Mouse (Mus musculus): ENCODE data around the gene Wipf3. TPM values are rescaled to one million over a fixed set of nuclear protein-coding genes. Genes with fewer than 3 reads are reported as not detected.
A peak's percentile ranks its signal among the peaks of the same experiment; 100 is the strongest.

Gene Wipf3
- total RNA-seq, 2 experiments from 2014 or later = 0.99 to 1.4 TPM

DNA sequence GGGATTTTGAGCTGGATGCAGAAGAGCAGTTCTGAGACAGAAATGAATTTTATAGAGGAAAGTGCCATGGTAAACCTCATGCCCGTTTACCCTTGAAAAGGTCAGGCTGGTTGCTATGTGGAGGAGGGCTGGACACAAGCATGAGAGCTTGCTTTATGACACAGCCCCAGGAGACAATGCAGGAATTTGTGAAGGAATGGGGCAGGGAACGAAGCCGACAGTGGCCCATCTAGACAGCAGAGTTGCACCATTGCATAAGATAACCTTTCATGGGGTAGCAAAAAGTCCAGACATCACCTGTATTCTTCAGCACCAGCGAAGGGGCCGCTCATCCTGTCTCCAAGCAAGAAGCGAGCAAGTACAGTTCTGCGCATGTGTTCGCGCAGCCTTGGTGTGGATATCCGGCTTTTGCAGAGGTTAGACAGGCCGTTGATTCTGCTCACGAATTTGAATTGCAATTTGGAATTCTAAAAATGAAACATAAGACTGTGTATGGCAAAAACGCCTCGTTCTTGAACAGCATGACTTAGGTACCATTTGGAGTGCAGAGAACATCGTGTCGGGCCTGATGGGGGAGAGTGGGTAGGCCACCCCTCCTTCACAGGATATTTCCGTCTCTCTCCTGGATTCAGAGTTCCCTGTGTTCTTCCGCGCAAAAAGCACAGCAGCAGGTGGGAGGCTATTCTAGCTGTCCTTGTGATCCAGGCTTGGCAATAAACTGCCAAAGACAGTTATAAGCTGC lies 46.7 kb downstream of the Wipf3 start:
- no peak for DNase-seq

DNA sequence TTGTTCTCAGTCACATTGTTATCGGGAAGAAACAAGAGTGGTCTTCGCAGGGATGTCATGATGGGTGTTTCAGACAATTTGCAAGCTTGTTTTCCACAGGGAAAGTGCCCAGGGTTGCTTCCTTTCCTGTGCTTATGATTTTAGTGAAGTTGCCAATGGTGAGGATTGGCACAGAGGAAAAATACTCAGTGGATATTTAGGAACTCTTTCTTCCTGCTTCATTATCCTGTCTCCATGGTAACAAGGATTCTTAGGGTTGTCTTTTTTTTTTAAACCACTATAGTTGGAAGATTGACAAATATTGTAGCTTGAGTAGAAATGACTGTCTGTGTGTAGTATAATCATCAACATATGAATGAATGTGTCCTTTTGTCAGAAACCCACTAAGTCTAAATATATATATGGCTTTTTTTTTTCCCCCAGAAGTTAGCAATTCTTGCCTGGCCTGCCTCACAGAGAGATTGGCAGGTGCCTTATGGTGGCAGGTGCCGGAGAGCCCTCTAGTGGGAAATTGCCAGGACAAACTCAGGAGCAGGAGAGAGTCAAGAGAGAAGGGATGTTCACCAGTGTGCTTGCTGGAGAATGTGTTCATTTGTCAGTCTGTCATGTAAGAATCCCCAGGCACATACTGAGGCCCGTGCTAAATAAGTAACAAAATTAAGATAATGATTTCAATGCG lies 49.4 kb downstream of the Wipf3 start:
- DNase-seq = peak; percentile 48 to 65

DNA sequence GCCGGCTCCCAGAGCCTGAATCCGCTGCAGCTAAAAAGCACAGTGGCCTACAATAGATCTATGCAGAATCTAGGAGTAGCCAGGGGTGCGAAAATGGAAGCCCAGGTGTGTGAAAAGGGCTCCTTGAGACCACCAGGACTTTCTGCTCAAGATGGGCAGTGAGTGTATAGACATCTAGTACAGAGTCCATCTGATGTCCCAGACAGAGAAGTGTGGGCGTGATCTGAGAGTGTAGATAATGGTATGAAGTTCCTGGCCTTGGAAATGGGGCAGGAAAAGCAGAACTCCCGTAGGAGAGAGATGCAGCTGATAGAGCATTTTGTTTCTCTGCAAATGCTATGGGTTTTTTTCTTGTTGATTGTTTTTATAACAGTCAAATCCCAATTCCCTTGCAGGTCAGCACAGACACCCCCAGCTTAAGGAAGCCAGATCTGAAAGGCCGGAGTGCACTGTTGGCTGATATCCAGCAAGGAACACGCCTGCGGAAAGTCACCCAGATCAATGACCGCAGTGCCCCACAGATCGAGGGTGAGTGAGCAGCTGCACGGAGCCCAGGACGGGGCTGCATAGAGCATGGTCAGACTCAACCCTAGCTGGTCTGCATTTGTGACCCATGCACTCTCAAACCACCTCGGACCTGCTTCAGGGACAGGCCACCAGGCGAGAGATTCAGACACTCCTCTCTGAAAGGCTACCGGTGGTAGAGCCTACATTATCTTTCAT lies 52.1 kb downstream of the Wipf3 start:
- DNase-seq = no peak

DNA sequence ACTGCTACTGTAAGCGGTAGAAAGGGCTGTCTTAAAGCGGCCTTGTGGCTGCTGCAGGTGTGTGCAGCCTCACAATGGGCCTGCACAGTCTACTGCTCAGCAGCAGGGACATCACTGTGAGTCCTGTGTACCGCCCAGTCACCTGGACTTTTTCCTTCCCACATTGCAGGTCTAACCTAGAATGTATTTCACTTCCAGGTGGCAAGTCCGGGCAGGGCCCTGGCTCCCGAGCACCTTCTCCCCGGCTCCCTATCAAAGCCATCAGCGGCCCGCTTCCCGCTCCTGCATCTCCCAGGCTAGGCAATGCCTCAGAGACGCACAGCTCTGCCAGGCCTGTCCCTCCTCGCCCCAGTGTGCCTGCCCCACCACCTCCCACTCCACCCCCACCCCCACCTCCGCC lies 55.6 kb downstream of the Wipf3 start:
- no peak for DNase-seq

DNA sequence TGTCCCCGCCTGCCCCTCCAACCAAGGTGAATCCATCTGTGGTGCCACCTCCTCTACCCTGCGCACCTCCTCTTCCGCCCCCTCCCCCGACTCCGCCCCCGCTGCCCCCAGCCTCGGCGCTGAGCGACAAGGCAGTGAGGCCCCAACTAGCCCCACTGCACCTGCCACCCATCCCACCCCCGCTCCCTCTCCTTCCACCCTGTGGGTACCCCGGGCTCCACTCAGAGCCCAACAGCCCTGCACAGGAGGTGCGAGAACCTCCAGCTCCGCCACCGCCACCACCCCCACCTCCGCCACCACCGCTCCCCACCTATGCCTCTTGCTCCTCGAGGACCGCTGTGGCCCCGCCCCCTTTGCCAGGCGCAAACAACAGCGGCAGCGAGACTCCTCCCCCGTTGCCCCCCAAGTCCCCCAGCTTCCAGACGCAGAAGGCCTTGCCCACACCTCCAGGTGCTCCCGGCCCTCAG lies 56.1 kb downstream of the Wipf3 start:
- peak; percentile 20 to 58 for DNase-seq

DNA sequence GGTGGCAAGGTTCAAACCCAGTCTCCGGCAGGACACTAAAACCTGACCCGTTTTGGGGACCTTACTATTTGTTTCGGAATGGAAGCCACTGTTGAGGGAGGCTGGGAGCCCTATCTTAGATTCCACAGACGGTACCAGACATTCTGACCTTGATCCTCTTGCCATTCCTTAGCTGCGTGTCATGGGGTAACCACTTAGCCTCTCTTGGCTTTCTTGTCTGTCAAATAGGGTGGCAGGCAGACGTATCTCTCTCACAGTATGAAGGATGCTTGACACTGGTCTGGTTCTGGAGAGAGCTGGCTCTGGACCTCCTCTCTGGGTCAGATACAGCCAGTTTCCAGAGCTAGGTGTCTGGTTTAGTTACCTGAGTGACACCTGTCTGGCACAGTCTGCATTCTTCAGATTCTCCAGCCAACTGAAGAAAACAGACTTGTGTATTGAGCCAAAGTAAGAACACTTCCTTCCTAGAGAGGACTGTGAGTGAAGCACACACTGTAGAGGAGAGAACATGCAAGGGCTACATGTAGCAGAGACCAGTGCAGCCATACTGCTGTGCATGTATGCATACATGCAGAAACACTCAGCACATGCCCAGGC lies 56.7 kb downstream of the Wipf3 start:
- no peak for DNase-seq

DNA sequence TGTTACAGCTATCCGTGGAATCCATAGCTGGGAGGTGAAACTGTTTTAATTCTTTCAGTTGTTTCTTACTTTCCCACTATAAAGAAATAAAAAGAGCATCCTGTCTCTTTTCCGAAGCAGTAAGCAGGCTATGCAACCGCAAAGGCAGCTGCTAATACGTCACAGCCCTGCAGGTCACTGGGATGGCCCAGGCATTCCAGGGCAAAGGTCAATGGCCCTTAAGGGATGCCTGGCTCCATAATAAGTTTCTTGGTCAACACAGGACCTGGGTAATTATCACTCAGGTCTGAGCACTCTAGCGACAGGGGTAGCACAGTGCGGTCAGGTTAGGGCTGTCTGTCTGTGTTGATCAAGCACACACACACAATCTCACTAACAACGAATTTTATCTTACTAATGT lies 61.7 kb downstream of the Wipf3 start:
- DNase-seq = no peak

DNA sequence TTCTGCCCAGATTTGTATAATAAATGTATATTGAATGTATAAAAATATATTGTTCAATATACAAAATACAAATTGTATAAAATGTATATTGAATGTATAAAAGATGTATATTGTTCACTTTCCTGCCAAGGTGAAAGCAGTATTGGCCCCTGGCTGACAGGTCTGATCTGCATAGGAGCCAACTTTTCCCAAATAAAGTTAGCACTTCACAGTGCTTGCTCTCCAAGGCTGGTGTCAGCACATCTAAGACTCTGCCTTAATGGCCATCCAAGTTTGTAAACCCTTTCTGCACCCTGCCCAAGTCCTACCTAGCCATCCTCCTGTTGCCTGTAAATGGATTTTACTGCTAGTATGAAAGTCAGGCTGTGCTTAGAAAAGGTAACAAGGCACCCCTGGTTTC lies 64.7 kb downstream of the Wipf3 start:
- no peak for DNase-seq

DNA sequence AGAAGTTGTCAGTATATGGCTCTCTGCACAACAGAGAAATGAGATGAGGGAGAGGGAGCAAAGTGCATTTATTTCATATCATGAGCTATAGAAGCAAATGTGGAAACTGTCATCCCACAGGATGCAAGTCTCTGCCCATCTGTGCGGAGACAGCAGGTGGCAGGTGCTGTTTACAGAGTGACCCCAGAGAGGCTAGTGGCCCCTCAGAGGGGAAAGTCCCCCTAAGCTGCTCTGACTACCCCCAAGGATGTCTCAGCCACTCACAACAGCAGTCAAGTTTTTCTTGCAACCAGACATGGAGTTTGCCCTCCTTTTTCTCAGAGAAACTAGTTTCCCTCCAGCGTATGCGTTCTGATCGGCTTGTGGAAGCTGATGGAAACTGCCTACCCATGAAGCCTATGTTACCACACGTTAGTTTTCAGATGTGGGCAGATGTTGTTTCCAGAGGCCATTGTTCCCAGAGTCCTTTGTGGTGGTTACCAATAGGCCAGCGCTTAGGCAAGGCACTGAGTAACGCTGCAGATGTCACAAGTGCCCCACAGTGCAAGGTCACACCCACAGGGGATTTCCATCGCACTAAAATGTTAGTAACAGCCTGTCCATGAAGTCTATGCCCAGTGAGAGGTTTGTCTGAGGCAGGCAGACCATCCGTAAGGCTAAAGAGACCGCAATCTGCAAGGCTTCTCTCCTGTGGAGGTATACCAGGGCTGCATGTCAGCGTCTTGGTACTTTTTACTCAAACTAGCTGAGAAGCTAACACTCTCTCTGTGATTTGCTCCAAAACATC lies 65.4 kb downstream of the Wipf3 start:
- peak; percentile 57 to 62 for DNase-seq

DNA sequence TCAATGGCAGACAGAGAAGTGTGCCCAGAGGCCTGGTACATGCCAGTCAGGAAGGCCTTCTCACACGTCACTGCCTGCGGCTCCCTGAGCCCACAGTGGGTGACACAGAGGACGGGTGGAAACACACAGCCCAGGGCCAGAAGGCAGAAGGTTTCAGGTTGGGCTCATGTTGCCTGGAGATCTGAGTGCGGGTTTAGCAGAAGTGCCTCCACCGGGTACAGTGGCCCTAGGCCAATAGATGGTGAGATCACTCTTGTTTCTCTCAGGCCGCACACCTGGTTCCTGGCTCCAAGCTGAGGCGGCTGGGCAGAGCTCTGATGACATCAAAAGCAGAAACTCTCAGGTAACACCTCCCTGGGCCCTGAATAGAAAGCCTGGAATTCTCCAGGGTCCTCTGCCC lies 66.8 kb downstream of the Wipf3 start:
- DNase-seq = no peak

DNA sequence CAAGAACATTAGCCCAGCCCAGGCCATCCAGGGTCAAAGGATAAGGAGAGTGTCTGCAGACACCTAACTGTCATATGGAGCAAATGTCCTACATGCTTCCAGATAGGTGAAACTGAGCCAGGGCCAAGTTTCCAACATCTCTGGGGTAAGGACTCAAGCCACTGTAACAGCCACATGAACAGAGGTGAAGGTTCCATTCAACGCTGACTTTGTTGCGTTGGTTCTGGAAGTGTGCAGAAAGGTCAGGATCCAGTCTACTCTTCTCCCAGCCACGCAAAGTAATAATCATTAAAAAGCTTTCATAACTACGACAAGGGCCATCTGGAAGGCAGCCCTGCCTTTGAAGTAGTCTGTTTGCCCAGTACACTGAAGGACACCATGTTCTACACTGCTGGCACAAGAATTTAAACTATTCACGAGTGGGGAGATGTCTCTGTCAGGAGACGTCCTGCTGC lies 73.3 kb downstream of the Wipf3 start:
- peak; percentile 52 to 79 for DNase-seq

DNA sequence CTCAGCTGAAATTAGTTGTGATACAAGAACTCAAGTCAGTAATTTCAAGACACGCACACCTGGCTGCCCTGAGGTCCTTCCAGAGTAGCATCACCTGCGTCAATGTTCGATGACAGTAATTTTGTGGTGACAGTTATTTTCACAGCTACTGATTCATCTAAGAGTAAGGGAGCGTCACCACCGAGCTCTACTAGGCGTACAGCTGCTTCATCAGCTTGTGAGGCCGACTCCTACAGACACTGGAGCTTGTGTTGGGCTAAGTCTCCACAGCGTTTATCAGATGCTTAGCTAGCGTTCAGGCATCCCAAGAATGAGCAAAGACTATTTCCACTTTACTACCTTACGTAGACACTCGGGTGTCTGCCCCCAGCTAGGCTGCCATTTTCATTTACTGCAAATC lies 76.9 kb downstream of the Wipf3 start:
- no peak for DNase-seq

DNA sequence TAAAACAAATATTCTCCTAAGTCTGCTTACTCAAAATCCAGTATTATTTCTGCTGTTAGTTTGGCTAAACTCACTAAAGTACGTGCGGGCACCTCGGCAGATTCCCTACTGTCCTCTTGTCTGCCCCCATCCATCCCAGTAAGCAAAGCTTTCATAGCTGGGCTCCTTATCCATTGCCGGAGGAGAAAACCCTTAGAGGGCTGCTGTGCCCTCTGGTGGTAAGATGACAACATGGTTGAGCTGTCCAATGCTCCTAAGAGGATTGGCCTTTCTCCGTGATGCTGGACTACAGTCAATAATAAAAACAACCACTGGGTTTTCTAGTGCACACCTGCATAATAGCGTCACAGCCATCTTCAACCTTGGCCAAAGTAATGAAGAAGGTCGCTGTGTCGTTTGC lies 77.6 kb downstream of the Wipf3 start:
- DNase-seq = peak; percentile 53 to 74

DNA sequence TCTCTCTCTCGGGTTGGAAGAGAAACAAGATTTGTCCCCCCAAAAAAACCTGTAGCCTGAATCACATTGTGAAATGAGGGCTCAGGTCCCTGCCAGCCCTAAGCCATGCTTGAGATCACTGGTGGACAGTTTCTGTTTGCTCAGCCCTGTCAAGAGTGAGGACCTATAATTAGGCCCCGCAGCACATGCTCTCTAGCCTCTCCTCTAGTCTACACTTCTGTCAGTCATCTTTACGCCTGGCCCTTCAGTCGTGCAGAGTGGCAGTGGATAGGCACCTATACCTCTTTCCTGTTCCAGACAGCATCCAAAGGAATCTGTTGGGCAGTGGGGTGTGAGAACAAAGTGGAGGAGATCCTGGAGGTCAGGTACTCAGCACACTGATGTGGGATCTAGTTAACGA lies 78.4 kb downstream of the Wipf3 start:
- DNase-seq = no peak

DNA sequence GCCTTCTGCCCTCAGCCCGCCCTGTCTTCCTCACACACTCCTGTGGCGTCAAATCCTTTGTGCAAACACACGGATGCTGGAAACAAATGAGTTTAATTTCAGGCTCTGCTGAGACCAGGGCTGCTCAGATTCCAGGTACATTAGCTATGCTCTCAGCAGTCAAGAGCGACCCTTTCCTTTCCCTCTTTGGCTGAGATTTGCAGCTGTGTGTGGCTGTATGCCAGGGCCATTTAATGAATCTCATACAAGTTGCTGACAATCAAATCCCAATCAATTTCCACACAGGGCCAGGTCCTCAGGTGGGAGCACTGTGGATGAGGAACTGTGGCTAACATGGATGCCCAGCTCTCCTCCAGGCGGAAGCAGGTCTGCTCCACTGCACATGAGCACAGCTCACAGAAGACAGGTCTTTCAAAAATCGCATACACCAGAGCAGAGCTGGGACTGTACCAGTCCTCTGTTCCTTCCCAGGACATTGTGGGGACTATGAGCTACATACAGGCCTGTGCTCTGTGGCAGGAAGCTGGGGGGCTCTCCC lies 78.9 kb downstream of the Wipf3 start:
- no peak for DNase-seq

DNA sequence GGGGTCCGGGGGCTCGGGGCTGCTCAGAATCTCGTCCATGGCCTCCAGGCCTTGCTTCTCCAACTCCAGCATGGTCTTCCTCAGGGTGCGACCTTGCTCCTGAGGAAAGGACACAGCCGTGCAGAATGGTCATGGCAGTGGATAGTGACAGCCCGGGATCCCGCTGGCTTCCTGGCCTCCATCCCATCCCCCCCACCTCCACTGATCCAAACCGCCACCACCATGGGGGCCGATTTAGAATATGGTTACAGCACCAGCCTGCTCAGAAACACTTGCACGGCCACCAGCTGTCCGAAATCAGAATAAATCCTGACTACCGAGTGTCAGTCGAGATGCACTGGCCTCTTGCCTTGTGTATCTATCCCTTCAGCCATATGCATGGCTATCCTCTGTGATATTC lies 79.9 kb downstream of the Wipf3 start:
- DNase-seq = no peak

DNA sequence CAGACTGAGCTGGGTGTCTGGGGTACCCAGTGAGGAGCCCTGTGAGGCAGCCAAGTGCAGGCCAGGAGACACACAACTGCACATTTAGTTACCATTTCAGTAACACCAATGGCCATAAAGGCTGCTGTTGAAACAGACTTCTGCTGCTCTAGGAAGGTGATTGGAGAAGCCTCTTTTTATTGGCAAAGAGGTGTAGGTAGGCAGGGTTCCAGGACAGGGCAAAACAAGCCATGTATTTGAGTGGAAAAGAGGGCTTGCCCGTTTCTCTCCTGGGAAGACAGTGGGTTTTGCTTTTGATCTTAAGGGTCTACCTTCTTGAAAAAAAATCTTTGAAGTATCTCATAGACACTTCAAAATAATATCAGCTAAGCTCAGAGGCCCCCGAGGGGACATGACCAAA lies 82.9 kb downstream of the Wipf3 start:
- no peak for DNase-seq

DNA sequence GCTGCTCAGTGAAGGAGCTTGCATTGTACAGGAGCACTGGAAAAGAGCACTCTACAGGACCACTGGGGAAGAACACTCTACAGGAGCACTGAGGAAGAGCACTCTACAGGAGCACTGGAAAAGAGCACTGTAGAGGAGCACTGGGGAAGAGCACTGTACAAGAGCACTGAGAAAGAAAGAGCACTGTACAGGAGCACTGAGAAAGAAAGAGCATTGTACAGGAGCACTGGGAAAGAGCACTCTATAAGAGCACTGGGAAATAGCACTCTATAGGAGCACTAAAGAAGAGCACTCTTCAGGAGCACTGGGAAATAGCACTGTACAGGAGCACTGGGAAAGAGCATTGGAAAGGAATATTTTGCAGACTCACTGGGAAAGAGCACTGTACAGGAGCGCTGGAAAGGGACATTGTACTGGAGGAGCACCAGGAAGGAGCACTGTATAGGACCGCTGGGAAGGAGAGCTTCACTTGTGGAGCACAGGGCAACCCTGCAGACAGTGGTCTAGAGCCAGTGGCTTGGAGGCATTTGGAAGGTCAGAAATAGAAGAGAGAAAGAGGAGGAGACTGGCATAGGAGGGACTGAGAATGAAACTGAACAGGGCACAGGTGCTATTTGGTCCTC lies 87.2 kb downstream of the Wipf3 start:
- no peak for DNase-seq

DNA sequence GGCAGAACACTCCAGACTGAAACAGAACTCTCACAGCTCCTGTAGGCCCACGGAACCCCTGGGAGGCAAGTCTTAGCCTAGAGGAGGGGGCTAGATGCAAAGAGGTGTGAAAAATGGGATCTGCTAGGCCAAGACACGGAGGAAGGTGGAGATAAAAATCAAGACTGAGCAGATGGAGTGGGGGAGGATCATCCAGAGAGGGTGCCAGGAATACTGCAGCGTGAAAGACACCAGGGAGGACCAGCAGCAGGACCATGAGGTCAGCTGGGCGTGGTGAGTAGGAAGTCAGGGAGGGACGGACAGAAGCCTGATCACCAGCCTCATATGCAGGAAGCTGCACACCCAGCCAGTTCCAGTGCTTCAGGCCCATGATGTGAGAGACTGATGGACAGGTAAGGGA lies 89.4 kb downstream of the Wipf3 start:
- DNase-seq = no peak

DNA sequence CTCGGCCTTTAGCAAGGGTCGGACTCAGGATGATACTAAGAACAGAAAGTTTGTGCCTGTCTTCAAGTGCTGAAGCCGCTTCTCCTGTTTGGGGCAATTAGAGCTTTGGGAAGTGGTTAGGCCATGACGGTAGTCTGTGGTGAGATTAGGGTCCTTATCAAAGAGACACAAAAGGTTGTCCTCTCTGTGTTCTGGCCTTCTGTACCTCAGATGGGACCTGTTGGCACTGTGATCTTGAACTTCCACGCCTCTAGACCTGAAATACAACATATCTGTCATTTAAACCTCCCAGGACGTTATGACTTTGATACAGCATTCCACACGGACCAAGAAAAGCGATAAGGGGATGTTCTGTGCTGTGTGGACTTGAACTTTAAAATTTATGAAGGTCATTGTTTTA lies 99.3 kb downstream of the Wipf3 start:
- no peak for DNase-seq

DNA sequence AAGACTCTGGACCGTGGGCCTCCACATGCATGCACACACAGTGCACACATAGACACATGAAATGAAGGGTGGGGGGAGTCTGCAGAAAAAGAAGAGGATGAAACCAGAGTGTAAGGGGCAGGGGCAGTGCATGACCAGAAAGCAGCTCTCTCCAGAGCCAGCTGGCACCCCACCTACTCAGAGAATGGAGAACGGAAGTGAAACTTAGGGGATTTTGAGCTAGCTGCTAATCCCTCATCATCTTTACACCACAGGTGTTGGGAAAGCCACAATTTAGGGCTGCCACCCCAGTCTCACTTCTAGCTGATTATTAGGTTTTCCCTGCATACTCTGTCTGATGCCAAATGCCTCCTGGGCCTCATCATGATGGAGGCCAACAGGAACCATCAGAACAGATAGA lies 100.8 kb downstream of the Wipf3 start:
- DNase-seq = no peak

All from adrenal gland, postnatal 36 days (tissue).